Mouse (Mus musculus) cerebellum, adult 9-10 months (tissue): ENCODE measurements around the gene Acss2.
A peak's percentile ranks its signal among the peaks of the same experiment; 100 is the strongest.

Experiments
- DNase-seq: peaks from one replicate; pipeline ENCODE4 v3.0.0; 2022

The Acss2 gene

DNA sequence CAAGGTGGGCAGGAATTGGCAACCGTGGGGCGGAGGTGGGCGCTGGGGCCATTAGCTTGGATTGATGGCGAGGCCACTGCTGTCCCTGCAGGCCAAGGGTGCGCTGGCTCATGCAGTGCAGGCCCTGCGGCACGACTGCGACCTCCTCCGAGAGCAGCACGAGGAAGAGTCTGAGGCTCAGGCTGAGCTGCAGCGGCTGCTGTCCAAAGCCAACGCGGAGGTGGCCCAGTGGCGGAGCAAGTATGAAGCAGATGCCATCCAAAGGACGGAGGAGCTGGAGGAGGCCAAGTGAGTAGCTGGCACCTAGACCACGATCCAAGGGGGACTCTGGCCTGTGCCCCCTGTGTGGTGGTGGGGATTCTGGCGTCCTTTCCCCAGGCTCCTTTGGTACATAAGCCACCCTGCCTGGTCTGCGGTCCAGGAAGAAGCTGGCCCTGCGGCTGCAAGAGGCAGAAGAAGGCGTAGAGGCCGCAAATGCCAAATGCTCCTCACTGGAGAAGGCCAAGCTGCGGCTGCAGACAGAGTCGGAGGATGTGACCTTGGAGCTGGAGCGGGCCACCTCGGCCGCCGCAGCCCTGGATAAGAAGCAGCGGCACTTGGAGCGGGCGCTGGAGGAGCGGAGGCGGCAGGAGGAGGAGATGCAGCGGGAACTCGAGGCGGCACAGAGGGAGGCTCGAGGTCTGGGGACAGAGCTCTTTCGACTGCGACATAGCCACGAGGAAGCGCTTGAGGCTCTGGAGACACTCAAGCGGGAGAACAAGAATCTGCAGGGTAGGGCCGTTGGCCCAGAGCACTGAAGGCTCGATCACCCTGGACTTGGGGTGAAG lies 113.1 kb downstream of the Acss2 start:
- no peak for DNase-seq

- no peak for DNase-seq
Measured at GRCm38 (mm10) chr2:155632138-155632936, 114.6 kb downstream of the Acss2 start.

GRCm38 (mm10) chr2:155633121-155633520 lies 115.4 kb downstream of the Acss2 start:
- no peak for DNase-seq

GRCm38 (mm10) chr2:155633731-155634130 lies 116.0 kb downstream of the Acss2 start:
- DNase-seq = peak; percentile 69

GRCm38 (mm10) chr2:155634562-155634961 lies 116.8 kb downstream of the Acss2 start:
- no peak for DNase-seq
